Mouse (Mus musculus) limb, embryonic 14.5 days (tissue): ENCODE results near the gene Gm6096. TPM values are rescaled to one million over a fixed set of nuclear protein-coding genes. Genes with fewer than 3 reads are reported as not detected.

Experiments used
- ATAC-seq: fragments of 200-750 bp; cut with Nextera tagmentation; 2 replicates; pipeline ENCODE4 v1.8.0; 2017; ENCODE audit warnings: low read depth, moderate number of reproducible peaks, moderate TSS enrichment; ENCODE audit not compliant: low FRiP score
- DNase-seq: peaks from one replicate; pipeline ENCODE4 v3.0.0-alpha.2; 2015; ENCODE audit warnings: low spot score
- H3K27ac ChIP-seq: fragments of 300-500 bp; sonication (generic); replicated peaks from 2 replicates; pipeline ENCODE4 v1.5.1; 2014; ENCODE audit warnings: low read depth, mild to moderate bottlenecking, low read length, moderate library complexity, mixed read lengths
- H3K27me3 ChIP-seq: fragments of 300-500 bp; sonication (generic); 2 replicates; pipeline ENCODE4 v1.6.1; 2014; ENCODE audit warnings: low read length, mixed read lengths; ENCODE audit not compliant: control insufficient read depth, insufficient read depth
- H3K36me3 ChIP-seq: fragments of 300-500 bp; sonication (generic); 2 replicates; pipeline ENCODE4 v1.6.1; 2014; ENCODE audit warnings: mild to moderate bottlenecking, low read length, moderate library complexity, mixed read lengths; ENCODE audit not compliant: control insufficient read depth, insufficient read depth
- H3K4me1 ChIP-seq: fragments of 300-500 bp; sonication (generic); 2 replicates; pipeline ENCODE4 v1.6.1; 2014; ENCODE audit warnings: antibody characterized with exemption, low read length, mixed read lengths; ENCODE audit not compliant: control insufficient read depth, insufficient read depth
- H3K4me2 ChIP-seq: fragments of 300-500 bp; sonication (generic); replicated peaks from 2 replicates; pipeline ENCODE4 v1.6.1; 2014; ENCODE audit warnings: low read depth, mild to moderate bottlenecking, low read length, moderate library complexity; ENCODE audit not compliant: severe bottlenecking
- H3K4me3 ChIP-seq: fragments of 300-500 bp; sonication (generic); replicated peaks from 2 replicates; pipeline ENCODE4 v1.5.1; 2014; ENCODE audit warnings: low read length
- H3K9ac ChIP-seq: fragments of 300-500 bp; sonication (generic); 2 replicates; pipeline ENCODE4 v1.6.1; 2014; ENCODE audit warnings: mild to moderate bottlenecking, low read depth, low read length, moderate library complexity; ENCODE audit not compliant: severe bottlenecking
- H3K9me3 ChIP-seq: fragments of 300-500 bp; sonication (generic); 2 replicates; pipeline ENCODE4 v1.6.1; 2016; ENCODE audit warnings: low read length; ENCODE audit not compliant: control insufficient read depth
- POLR2A ChIP-seq: fragments of 200-500 bp; IDR thresholded peaks from 2 replicates; pipeline ENCODE4 v1.8.0; 2012; ENCODE audit warnings: inconsistent platforms, mild to moderate bottlenecking, moderate library complexity, borderline replicate concordance; ENCODE audit not compliant: insufficient read depth, insufficient read length; ENCODE audit errors: extremely low read depth
- WGBS: fragments of 180-500 bp; shearing (Covaris S2); extraction: QIAGEN DNeasy Blood & Tissue Kit; methylation state at CpG from one replicate; pipeline ENCODE4 v1.1.7; 2014; 5-methylcytosine and 5-hydroxymethylcytosine counted together
- polyA plus RNA-seq, 2 experiments: library from polyadenylated mRNA; depleted of rRNA in 1 of 2; stranded (reverse) in 1 of 2; unstranded in 1 of 2; fragments of >200 nt; fragmentation: Nextera tagmentation in 1 of 2; extraction: Ambion mirVana in 1 of 2; gene quantifications; 2 replicates each; pipeline versions ENCODE4 v1.2.1 to v1.2.3; 2012 to 2014

Gm6096 gene
- polyA plus RNA-seq, 2 experiments = 0.55 TPM; not detected in 1

DNA sequence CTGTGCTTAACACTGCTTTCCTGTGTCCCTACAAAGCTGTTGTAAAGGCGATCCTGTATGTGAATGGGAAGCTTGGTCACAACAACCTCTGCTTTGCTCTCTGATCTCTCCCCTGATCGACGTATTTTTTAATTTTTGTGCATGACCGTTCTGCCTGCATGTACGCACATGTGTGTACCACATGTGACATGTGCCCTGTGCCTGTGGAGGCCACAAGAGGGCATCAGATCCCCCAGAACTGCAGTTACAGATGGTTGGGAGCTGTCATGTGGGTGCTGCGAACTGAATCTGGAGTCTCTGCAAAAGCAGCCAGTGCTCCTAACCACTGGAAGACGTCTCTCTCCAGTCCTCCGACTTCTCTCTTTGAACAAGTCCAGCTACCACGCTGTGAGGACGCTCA, 28.5 kb upstream of the Gm6096 start:
- no peaks in the 10 kb centered on the region for H3K4me1 ChIP-seq
- DNase-seq (no peak), ATAC-seq (no peak)
- H3K9ac ChIP-seq = no peak overlapping the region
- no peaks in the 10 kb centered on the region for H3K9me3 ChIP-seq
- H3K27me3 ChIP-seq = no peaks in the 10 kb centered on the region
- no peak overlapping the region for H3K4me2 ChIP-seq
- WGBS = 91% methylated on average over 10 of the region's 10 CpGs
- H3K27ac ChIP-seq = no peak overlapping the region
- TF ChIP-seq POLR2A = no peak
- no peak overlapping the region for H3K4me3 ChIP-seq
- peaks cover 96% of the 10 kb centered on the region for H3K36me3 ChIP-seq

DNA sequence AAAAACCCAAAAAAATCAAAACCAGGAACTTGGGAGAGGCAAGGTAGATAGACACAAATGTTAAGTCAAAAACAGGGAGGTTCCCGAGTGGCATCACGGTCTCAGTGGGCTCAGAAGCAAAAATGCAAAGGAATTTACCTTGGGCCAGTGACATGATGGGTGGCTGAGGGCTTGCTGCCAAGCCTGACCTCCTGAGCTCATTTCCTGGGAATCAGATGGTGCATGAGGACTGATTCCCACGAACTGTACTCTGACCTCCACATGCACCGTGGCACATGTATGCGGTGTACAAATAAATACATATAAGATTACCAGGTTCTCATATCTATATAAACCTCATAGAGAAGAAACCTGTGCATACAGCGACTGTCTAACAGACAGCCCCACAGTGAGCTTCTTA, 26.5 kb upstream of the Gm6096 start:
- whole genome bisulfite sequencing = 92% methylated on average over 6 of the region's 6 CpGs
- Histone ChIP-seq H3K36me3 (peaks cover 87% of the 10 kb centered on the region), H3K27me3 (no peaks in the 10 kb centered on the region), H3K27ac (no peak overlapping the region), H3K4me3 (no peak overlapping the region), H3K9me3 (no peaks in the 10 kb centered on the region), H3K9ac (no peak overlapping the region), H3K4me1 (peaks cover 6% of the 10 kb centered on the region), H3K4me2 (no peak overlapping the region)
- ATAC-seq = no peak
- TF ChIP-seq POLR2A = no peak
- no peak for DNase-seq

GRCm38 (mm10) chr7:34226086-34226485, 24.8 kb upstream of the Gm6096 start:
- Histone ChIP-seq H3K9me3 (no peaks in the 10 kb centered on the region), H3K4me1 (peaks cover 7% of the 10 kb centered on the region), H3K4me2 (no peak overlapping the region), H3K27ac (no peak overlapping the region), H3K9ac (no peak overlapping the region), H3K36me3 (peaks cover 69% of the 10 kb centered on the region), H3K27me3 (no peaks in the 10 kb centered on the region), H3K4me3 (no peak overlapping the region)
- ATAC-seq (no peak), DNase-seq (no peak)
- TF ChIP-seq POLR2A = no peak
- 86% methylated on average over 8 of the region's 8 CpGs for WGBS

- Histone ChIP-seq H3K36me3 (peaks cover 61% of the 10 kb centered on the region), H3K9ac (no peak overlapping the region)
These were observed 24.0 kb upstream of the Gm6096 start for GRCm38 (mm10) chr7:34226846-34227245.

GRCm38 (mm10) chr7:34228641-34229040, 22.2 kb upstream of the Gm6096 start:
- peak overlapping the region; percentile 76 for H3K4me3 ChIP-seq
- TF ChIP-seq POLR2A = no peak
- ATAC-seq (no peak), DNase-seq (no peak)
- no peaks in the 10 kb centered on the region for H3K9me3 ChIP-seq
- H3K4me1 ChIP-seq = peaks cover 14% of the 10 kb centered on the region
- H3K27ac ChIP-seq = no peak overlapping the region
- H3K9ac ChIP-seq = peak overlapping the region; percentile 67; the same call in 1 of the 2 replicates
- H3K36me3 ChIP-seq = peaks cover 44% of the 10 kb centered on the region
- H3K4me2 ChIP-seq = peak overlapping the region; percentile 76
- WGBS = 44% methylated on average over 7 of the region's 9 CpGs
- no peaks in the 10 kb centered on the region for H3K27me3 ChIP-seq

More at GRCm38 (mm10) chr7:34226846-34227245, 24.0 kb upstream of the Gm6096 start:
- Histone ChIP-seq H3K4me1 (peaks cover 7% of the 10 kb centered on the region), H3K4me3 (no peak overlapping the region), H3K4me2 (no peak overlapping the region), H3K9me3 (no peaks in the 10 kb centered on the region), H3K27ac (no peak overlapping the region), H3K27me3 (no peaks in the 10 kb centered on the region)
- DNase-seq = no peak
- no peak for ATAC-seq
- TF ChIP-seq POLR2A = no peak
- WGBS = 87% methylated on average over 12 of the region's 12 CpGs

- TF ChIP-seq POLR2A = no peak
- Histone ChIP-seq H3K36me3 (peaks cover 39% of the 10 kb centered on the region), H3K9ac (peak overlapping the region; percentile 67), H3K4me1 (peaks cover 15% of the 10 kb centered on the region), H3K4me2 (peak overlapping the region; percentile 76), H3K4me3 (peak overlapping the region; percentile 76), H3K9me3 (no peaks in the 10 kb centered on the region), H3K27ac (no peak overlapping the region), H3K27me3 (no peaks in the 10 kb centered on the region)
- WGBS = 14% methylated on average over 5 of the region's 5 CpGs
- ATAC-seq = no peak
- DNase-seq = no peak
These were observed 21.7 kb upstream of the Gm6096 start for GRCm38 (mm10) chr7:34229153-34229552.
